Mouse (Mus musculus): ENCODE results near the gene Tusc2.

Tusc2 gene

GRCm38 (mm10) chr9:107582509-107583062, 19.5 kb downstream of the Tusc2 start:
- ATAC-seq (ENCODE audit: insufficient number of reproducible peaks, low FRiP score, low TSS enrichment) = no peak

GRCm38 (mm10) chr9:107583174-107583573, 20.1 kb downstream of the Tusc2 start:
- ATAC-seq (ENCODE audit: insufficient number of reproducible peaks, low FRiP score, low TSS enrichment) = no peak

GRCm38 (mm10) chr9:107586504-107586903, 23.4 kb downstream of the Tusc2 start:
- ATAC-seq (ENCODE audit: insufficient number of reproducible peaks, low FRiP score, low TSS enrichment) = no peak

- ATAC-seq (ENCODE audit: insufficient number of reproducible peaks, low FRiP score, low TSS enrichment) = peak; percentile 92
Measured at GRCm38 (mm10) chr9:107586974-107587832, 24.1 kb downstream of the Tusc2 start, which contains the start of gene Ifrd2. TSS of gene Ifrd2 (plus strand) at chr9:107587642.

- no peak for ATAC-seq (ENCODE audit: insufficient number of reproducible peaks, low FRiP score, low TSS enrichment)
Measured at GRCm38 (mm10) chr9:107587833-107588639, 25.0 kb downstream of the Tusc2 start.

GRCm38 (mm10) chr9:107590058-107590772, 27.2 kb downstream of the Tusc2 start:
- no peak for ATAC-seq (ENCODE audit: insufficient number of reproducible peaks, low FRiP score, low TSS enrichment)

- no peak for ATAC-seq (ENCODE audit: insufficient number of reproducible peaks, low FRiP score, low TSS enrichment)
Measured at GRCm38 (mm10) chr9:107590773-107591060, 27.7 kb downstream of the Tusc2 start.

GRCm38 (mm10) chr9:107593101-107593976, 30.3 kb downstream of the Tusc2 start:
- peak; percentile 69; the same call in 1 of the 2 replicates for ATAC-seq (ENCODE audit: insufficient number of reproducible peaks, low FRiP score, low TSS enrichment)

GRCm38 (mm10) chr9:107594281-107595062, 31.4 kb downstream of the Tusc2 start:
- no peak for ATAC-seq (ENCODE audit: insufficient number of reproducible peaks, low FRiP score, low TSS enrichment)

GRCm38 (mm10) chr9:107596619-107597569, 33.8 kb downstream of the Tusc2 start:
- no peak for ATAC-seq (ENCODE audit: insufficient number of reproducible peaks, low FRiP score, low TSS enrichment)

- ATAC-seq (ENCODE audit: insufficient number of reproducible peaks, low FRiP score, low TSS enrichment) = no peak
Measured at GRCm38 (mm10) chr9:107598385-107598784, 35.3 kb downstream of the Tusc2 start.

- no peak for ATAC-seq (ENCODE audit: insufficient number of reproducible peaks, low FRiP score, low TSS enrichment)
Measured at GRCm38 (mm10) chr9:107599433-107599832, 36.4 kb downstream of the Tusc2 start.

- ATAC-seq (ENCODE audit: insufficient number of reproducible peaks, low FRiP score, low TSS enrichment) = no peak
Measured at GRCm38 (mm10) chr9:107599842-107600241, 36.8 kb downstream of the Tusc2 start.

GRCm38 (mm10) chr9:107600745-107601144, 37.7 kb downstream of the Tusc2 start:
- ATAC-seq (ENCODE audit: insufficient number of reproducible peaks, low FRiP score, low TSS enrichment) = no peak

- ATAC-seq (ENCODE audit: insufficient number of reproducible peaks, low FRiP score, low TSS enrichment) = no peak
Measured at GRCm38 (mm10) chr9:107601275-107601674, 38.2 kb downstream of the Tusc2 start.

- ATAC-seq (ENCODE audit: insufficient number of reproducible peaks, low FRiP score, low TSS enrichment) = peak; percentile 51; the same call in 1 of the 2 replicates
Measured at GRCm38 (mm10) chr9:107602068-107602648, 39.1 kb downstream of the Tusc2 start.

- ATAC-seq (ENCODE audit: insufficient number of reproducible peaks, low FRiP score, low TSS enrichment) = no peak
Measured at GRCm38 (mm10) chr9:107603251-107603650, 40.2 kb downstream of the Tusc2 start.

Data from cerebellum, adult (tissue).